Mouse (Mus musculus) gastrocnemius, postnatal 10 days (tissue): Measurements from ENCODE around the gene Cope. TPM values are rescaled to one million over a fixed set of nuclear protein-coding genes. Genes with fewer than 3 reads are reported as not detected.
A peak's percentile ranks its signal among the peaks of the same experiment; 100 is the strongest.

ENCODE experiments used
- DNase-seq: peaks from one replicate; pipeline ENCODE4 v3.0.0; 2021; ENCODE audit warnings: mixed read lengths
- total RNA-seq, 2 experiments: library from RNA; stranded (reverse); gene quantifications; 2 replicates each; pipeline ENCODE4 v1.2.3; 2021

Gene Cope
- total RNA-seq, 2 experiments from 2014 or later, result 140 to 158 TPM

DNA sequence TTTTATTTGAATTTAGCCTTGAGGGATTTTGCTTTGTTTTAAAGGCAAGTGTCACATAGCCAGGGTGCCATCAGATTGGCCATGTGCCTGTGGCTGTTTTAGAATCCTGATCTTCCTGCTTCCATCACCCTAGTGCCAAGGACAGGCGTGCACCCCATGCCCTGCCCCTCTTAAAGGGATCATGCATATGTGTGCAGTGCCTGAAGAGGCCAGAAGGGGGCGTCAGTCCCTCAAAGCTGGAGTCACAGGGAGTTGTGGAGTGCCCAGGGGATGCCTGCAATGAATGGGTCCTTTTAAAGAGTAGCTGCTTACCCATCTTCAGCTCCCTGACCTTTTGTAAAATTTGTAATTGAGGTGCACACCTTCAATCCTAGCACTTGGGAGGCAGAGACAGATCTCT, 7.0 kb downstream of the Cope start:
- DNase-seq, result peak; percentile 52

DNA sequence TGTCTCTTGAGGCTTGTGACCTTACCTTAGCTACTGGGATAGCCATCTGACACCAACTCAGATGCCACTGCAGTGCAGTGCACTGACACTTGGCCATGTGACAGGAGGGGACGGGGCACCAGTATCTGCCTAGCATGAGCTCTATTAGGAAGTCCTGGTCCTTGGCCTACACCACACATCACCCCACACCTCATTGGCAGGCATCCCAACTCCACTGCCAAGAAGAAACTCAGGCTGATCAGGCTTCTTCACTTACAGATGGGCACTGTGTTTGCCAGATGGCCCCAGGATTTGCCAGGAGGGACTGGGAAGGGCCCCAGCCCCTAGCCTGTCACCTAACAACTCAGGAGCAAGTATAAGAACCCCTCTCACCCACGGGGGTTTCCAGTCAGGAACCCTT, 11.1 kb downstream of the Cope start:
- DNase-seq, result peak; percentile 77

GRCm38 (mm10) chr8:70315624-70316510, 13.5 kb downstream of the Cope start, which contains the start of gene Cers1:
Gene Cers1 (plus strand): TSS chr8:70315775.
- DNase-seq, result peak; percentile 76

GRCm38 (mm10) chr8:70316511-70317504, 14.5 kb downstream of the Cope start:
- peak; percentile 40 for DNase-seq

DNA sequence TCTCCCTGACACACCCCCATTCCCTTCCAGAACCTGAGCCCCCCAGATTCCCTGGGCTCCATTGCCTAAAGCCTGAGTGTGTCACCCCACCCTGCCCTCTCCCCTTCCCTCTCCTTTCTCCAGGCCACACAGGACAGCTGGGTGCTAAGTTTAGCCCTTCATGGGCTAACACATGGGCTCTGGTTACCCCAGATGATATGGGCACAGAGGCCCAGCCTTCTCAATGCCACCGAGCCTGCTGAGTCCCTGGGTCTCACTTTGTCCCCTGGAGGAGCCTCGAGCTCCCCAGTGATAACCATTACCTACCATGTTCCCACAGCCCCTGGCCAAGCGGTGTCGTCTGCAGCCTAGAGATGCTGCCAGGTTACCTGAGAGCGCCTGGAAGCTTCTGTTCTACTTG, 15.6 kb downstream of the Cope start:
- no peak for DNase-seq

GRCm38 (mm10) chr8:70323716-70324115, 21.4 kb downstream of the Cope start:
- no peak for DNase-seq

GRCm38 (mm10) chr8:70327512-70327911, 25.2 kb downstream of the Cope start:
- DNase-seq, result no peak

DNA sequence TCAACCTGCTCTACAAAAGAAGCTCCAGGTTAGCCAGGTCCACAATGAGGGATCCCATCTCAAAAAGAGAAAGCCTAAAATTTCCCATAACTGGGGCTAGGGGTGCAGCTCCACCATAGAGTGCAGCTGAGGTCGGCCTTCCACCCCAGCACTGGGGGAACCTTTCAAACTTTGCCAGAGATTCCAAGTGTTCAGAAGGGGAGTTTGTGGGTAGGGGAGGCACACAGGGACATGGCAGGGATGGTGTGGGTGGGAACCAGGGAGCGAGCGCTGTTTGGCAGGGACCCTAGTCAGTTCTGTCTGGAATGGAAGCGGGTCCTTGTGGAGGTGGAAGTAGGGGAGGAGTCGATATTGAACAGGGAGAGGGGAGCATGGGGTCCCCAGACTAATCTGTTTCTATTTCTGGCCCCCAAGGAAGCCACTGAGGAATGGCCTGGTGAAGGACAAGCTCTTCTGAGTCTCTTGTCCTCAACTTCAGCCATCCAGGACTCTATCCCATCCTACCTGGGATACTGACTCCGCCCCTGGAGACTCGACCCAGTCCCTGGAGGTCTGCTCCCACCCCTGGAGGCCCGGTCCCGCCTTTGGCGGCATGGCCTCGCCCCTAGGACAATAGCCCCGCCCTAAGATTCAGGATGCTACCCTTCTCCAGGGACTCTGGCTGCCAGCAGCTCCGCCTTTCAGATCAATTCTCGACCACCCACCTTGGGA, 27.0 kb downstream of the Cope start, which contains the start of gene Gdf1:
Gdf1 (plus strand) TSS at position 694 of the 711 bp plus-strand sequence.
- DNase-seq, result no peak

GRCm38 (mm10) chr8:70329835-70330740, 27.8 kb downstream of the Cope start:
- DNase-seq, result no peak

DNA sequence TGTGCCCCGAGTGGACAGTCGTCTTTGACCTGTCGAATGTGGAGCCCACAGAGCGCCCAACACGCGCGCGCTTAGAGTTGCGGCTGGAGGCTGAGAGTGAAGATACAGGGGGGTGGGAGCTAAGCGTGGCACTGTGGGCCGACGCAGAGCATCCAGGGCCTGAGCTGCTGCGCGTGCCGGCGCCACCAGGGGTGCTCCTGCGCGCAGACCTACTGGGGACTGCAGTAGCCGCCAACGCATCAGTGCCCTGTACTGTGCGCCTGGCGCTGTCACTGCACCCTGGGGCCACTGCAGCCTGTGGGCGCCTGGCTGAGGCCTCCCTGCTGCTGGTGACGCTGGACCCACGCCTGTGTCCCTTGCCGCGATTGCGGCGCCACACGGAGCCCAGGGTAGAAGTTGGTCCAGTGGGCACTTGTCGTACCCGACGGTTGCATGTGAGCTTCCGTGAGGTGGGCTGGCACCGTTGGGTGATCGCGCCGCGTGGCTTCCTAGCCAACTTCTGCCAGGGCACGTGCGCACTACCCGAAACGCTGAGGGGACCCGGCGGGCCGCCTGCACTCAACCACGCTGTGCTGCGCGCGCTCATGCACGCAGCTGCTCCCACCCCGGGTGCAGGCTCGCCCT, 28.5 kb downstream of the Cope start:
- peak; percentile 65 for DNase-seq

- DNase-seq, result no peak
Observed at GRCm38 (mm10) chr8:70331526-70331925, 29.2 kb downstream of the Cope start.

DNA sequence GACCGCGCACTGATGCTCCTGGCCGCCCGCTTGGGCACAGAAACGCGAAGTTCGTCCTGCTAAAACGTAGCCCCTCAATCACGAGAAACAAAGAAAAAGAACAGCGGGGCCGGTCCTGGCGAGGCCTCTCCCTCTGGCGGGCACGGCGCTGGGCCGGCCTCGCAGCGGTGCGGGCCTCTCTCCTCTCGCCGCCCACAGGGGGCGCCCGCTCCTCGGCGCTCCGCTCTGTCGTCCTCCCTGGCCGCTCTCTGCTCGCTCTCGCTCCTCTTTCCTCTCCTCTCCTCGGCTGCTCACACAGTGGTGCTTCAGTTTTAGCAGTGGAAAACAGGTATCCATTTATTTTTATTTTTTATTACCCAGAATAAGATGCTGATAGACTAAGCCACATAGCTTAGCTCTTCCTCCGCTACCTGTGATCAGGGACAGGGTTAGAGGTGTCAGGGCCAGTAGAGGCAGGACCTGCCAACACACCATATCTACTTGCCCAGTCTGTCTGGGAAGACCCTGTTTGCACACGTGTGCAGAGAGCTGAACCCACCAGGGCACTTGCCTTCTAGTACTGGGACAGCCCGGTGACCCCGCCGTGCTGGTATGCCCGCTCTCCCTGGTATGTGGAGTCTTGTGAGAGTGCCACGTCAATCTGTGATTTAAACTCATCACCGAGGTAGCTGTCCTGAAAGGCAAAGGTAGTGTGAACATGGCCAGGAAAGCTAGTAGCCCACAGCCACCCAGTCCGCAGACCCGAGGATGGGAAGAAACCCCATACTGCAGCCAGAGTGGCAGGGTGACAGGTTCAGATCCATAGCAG, 30.0 kb downstream of the Cope start:
- peak; percentile 84 for DNase-seq

GRCm38 (mm10) chr8:70332878-70333202, 30.5 kb downstream of the Cope start:
- no peak for DNase-seq

- no peak for DNase-seq
Observed at GRCm38 (mm10) chr8:70338931-70339330, 36.6 kb downstream of the Cope start.

DNA sequence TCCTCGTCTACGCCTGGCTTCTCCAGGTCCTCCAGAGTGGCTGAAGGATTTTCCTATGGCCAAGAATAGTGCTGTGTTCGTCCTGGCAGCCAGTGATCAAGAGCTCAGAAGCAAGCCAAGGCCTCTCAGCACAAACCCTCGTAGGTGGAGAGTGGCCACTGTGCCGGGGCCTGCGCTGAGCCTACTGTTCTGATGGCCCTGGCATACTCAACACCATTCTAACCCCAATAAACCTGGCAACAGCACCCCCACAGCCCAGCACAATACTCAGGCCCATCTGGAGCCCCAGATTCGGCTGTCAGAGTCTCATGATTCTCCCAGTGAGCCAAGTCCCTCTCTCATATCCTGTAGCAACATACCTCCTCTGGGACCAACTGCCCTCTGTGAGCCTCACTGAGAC, 38.3 kb downstream of the Cope start:
- no peak for DNase-seq

- DNase-seq, result no peak
Observed at GRCm38 (mm10) chr8:70342007-70342406, 39.7 kb downstream of the Cope start.

DNA sequence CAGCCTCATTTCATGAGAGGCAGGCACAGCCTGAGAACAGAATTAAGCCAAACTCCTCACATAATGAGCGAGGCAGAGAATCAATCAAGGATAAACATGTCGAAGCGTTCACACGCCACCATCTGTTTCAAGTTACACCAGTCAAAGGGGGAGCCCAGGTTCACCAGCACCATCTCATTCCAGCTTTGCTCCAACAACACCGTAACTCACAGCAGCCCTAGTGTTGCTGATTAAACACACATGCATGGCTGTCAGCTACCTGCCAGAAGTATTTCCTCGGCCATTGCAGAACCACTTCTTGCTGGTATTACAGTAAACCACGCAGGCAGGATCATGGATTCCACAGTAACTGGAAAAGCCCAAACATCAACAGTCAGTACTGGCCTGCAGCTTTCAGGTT, 40.8 kb downstream of the Cope start:
- DNase-seq, result no peak

DNA sequence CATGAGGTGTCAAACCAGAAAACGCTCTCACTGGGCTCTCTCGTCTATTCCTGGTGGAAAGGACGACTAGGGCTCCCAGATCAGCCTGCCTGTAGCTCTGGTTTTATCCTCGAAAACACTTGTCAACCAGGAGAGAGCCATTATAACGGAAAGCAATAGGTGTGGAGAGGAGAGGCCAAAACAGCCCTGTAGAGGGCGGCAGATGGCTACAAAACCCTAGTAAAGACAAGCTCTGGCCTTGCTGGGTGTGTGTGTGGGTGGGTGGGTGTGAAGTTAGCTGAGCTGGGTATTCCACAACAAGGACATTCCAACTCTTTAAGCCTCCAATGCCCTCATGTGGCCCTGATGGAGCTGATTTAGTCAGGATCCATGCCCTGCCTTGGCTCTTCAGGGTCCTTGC, 41.4 kb downstream of the Cope start:
- no peak for DNase-seq

- DNase-seq, result no peak
Observed at GRCm38 (mm10) chr8:70344279-70344678, 42.0 kb downstream of the Cope start.

DNA sequence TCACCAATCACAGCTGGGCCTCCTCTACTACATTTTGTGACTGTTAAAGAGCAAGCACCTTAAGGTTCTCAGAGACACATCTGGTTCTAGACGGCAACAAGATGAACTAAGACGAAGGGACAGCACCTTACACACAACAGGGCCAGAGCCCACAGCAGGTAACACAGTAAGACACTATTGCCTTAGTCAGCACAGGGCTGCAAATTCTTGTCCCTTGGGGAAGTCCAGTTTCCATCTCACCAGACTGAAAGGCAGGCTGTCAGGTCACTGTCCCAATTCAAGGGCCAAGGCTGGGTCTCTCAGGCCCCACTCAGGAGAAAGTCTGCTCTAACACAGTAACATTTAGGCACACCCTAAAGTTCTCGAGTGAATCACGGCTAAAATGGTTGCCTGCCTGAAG, 45.1 kb downstream of the Cope start:
- no peak for DNase-seq
